Mouse (Mus musculus): Measurements from ENCODE around the gene Lsm3. TPM values are rescaled to one million over a fixed set of nuclear protein-coding genes. Genes with fewer than 3 reads are reported as not detected.

The Lsm3 gene
- total RNA-seq, 2 experiments from 2014 or later = 12.7 to 78.4 TPM

- ATAC-seq (replicated peaks; ENCODE audit: low FRiP score, poor library complexity, severe bottlenecking) = no peak
Observed at GRCm38 (mm10) chr6:91508041-91508440, 7.7 kb upstream of the Lsm3 start.

GRCm38 (mm10) chr6:91509326-91509725, 6.4 kb upstream of the Lsm3 start:
- peak; percentile 75 for ATAC-seq (replicated peaks; ENCODE audit: low FRiP score, poor library complexity, severe bottlenecking)

- ATAC-seq (replicated peaks; ENCODE audit: low FRiP score, poor library complexity, severe bottlenecking) = no peak
Observed at GRCm38 (mm10) chr6:91510211-91510610, 5.5 kb upstream of the Lsm3 start.

GRCm38 (mm10) chr6:91514135-91514534, 1.6 kb upstream of the Lsm3 start:
- no peak for ATAC-seq (replicated peaks; ENCODE audit: low FRiP score, poor library complexity, severe bottlenecking)

- no peak for ATAC-seq (replicated peaks; ENCODE audit: low FRiP score, poor library complexity, severe bottlenecking)
Observed at GRCm38 (mm10) chr6:91514737-91515362, 878 bp upstream of the Lsm3 start.

- ATAC-seq (replicated peaks; ENCODE audit: low FRiP score, poor library complexity, severe bottlenecking) = no peak
Observed at GRCm38 (mm10) chr6:91518454-91519020, 2.8 kb downstream of the Lsm3 start.

- ATAC-seq (replicated peaks; ENCODE audit: low FRiP score, poor library complexity, severe bottlenecking) = no peak
Observed at GRCm38 (mm10) chr6:91522816-91523215, 7.1 kb downstream of the Lsm3 start.

- ATAC-seq (replicated peaks; ENCODE audit: low FRiP score, poor library complexity, severe bottlenecking) = no peak
Observed at GRCm38 (mm10) chr6:91525544-91525943, 9.8 kb downstream of the Lsm3 start.

GRCm38 (mm10) chr6:91527227-91527860, 11.6 kb downstream of the Lsm3 start:
- ATAC-seq (replicated peaks; ENCODE audit: low FRiP score, poor library complexity, severe bottlenecking) = no peak

GRCm38 (mm10) chr6:91528265-91528664, 12.5 kb downstream of the Lsm3 start:
- ATAC-seq (replicated peaks; ENCODE audit: low FRiP score, poor library complexity, severe bottlenecking) = no peak

- no peak for ATAC-seq (replicated peaks; ENCODE audit: low FRiP score, poor library complexity, severe bottlenecking)
Observed at GRCm38 (mm10) chr6:91530673-91531072, 14.9 kb downstream of the Lsm3 start.

- ATAC-seq (replicated peaks; ENCODE audit: low FRiP score, poor library complexity, severe bottlenecking) = no peak
Observed at GRCm38 (mm10) chr6:91531276-91531675, 15.5 kb downstream of the Lsm3 start.

GRCm38 (mm10) chr6:91532661-91533060, 16.9 kb downstream of the Lsm3 start:
- ATAC-seq (replicated peaks; ENCODE audit: low FRiP score, poor library complexity, severe bottlenecking) = no peak

GRCm38 (mm10) chr6:91533359-91533758, 17.6 kb downstream of the Lsm3 start:
- ATAC-seq (replicated peaks; ENCODE audit: low FRiP score, poor library complexity, severe bottlenecking) = no peak

- ATAC-seq (replicated peaks; ENCODE audit: low FRiP score, poor library complexity, severe bottlenecking) = no peak
Observed at GRCm38 (mm10) chr6:91533771-91534170, 18.0 kb downstream of the Lsm3 start.

GRCm38 (mm10) chr6:91534268-91534667, 18.5 kb downstream of the Lsm3 start:
- ATAC-seq (replicated peaks; ENCODE audit: low FRiP score, poor library complexity, severe bottlenecking) = no peak

- ATAC-seq (replicated peaks; ENCODE audit: low FRiP score, poor library complexity, severe bottlenecking) = no peak
Observed at GRCm38 (mm10) chr6:91535231-91535630, 19.5 kb downstream of the Lsm3 start.

- no peak for ATAC-seq (replicated peaks; ENCODE audit: low FRiP score, poor library complexity, severe bottlenecking)
Observed at GRCm38 (mm10) chr6:91536047-91536765, 20.5 kb downstream of the Lsm3 start.

- ATAC-seq (replicated peaks; ENCODE audit: low FRiP score, poor library complexity, severe bottlenecking) = no peak
Observed at GRCm38 (mm10) chr6:91541276-91541675, 25.5 kb downstream of the Lsm3 start.

GRCm38 (mm10) chr6:91543056-91543455, 27.3 kb downstream of the Lsm3 start:
- no peak for ATAC-seq (replicated peaks; ENCODE audit: low FRiP score, poor library complexity, severe bottlenecking)

Measured in erythroblast, adult 5-6 weeks (primary cell).